Mouse (Mus musculus) kidney, embryonic 15.5 days (tissue): ENCODE measurements around the gene Rere. TPM values are rescaled to one million over a fixed set of nuclear protein-coding genes. Genes with fewer than 3 reads are reported as not detected.

ENCODE experiments used
- ATAC-seq: fragments of 200-750 bp; cut with Nextera tagmentation; replicated peaks from 2 replicates; pipeline ENCODE4 v1.8.0; 2017; ENCODE audit warnings: moderate TSS enrichment; ENCODE audit not compliant: low FRiP score
- H3K27ac ChIP-seq: fragments of 300-500 bp; sonication (generic); 2 replicates; pipeline ENCODE4 v1.5.1; 2015; ENCODE audit warnings: mild to moderate bottlenecking, inconsistent platforms
- H3K27me3 ChIP-seq: fragments of 300-500 bp; sonication (generic); 2 replicates; pipeline ENCODE4 v1.6.1; 2015; ENCODE audit warnings: inconsistent platforms
- H3K36me3 ChIP-seq: fragments of 300-500 bp; sonication (generic); 2 replicates; pipeline ENCODE4 v1.6.1; 2015; ENCODE audit warnings: inconsistent platforms
- H3K4me1 ChIP-seq: fragments of 300-500 bp; sonication (generic); 2 replicates; pipeline ENCODE4 v1.6.1; 2015; ENCODE audit warnings: inconsistent platforms
- H3K4me2 ChIP-seq: fragments of 300-500 bp; sonication (generic); 2 replicates; pipeline ENCODE4 v1.6.1; 2015; ENCODE audit warnings: moderate library complexity, mild to moderate bottlenecking, inconsistent platforms
- H3K4me3 ChIP-seq: fragments of 300-500 bp; sonication (generic); replicated peaks from 2 replicates; pipeline ENCODE4 v1.5.1; 2015; ENCODE audit warnings: mild to moderate bottlenecking, inconsistent platforms
- H3K9ac ChIP-seq: fragments of 300-500 bp; sonication (generic); 2 replicates; pipeline ENCODE4 v1.6.1; 2015; ENCODE audit warnings: mild to moderate bottlenecking, inconsistent platforms
- H3K9me3 ChIP-seq: fragments of 300-500 bp; sonication (generic); replicated peaks from 2 replicates; pipeline ENCODE4 v1.6.1; 2016; ENCODE audit warnings: inconsistent platforms
- WGBS: fragments of 180-500 bp; shearing (Covaris S2); methylation state at CpG from one replicate; pipeline ENCODE4 v1.1.7; 2015; ENCODE audit warnings: mixed read lengths; 5-methylcytosine and 5-hydroxymethylcytosine counted together
- polyA plus RNA-seq: library from polyadenylated mRNA; unstranded; fragments of >200 nt; fragmentation: Nextera tagmentation; extraction: Ambion mirVana; gene quantifications from 2 replicates; pipeline ENCODE4 v1.2.1, GENCODE M21; 2015

Gene Rere
- polyA plus RNA-seq, result 35.1 and 36.5 TPM in 2 replicates

GRCm38 (mm10) chr4:150281018-150281761, at the start of gene Rere:
Gene Rere, plus strand, starts transcription at chr4:150281646.
- no peaks in the 10 kb centered on the region for H3K36me3 ChIP-seq
- no peaks in the 10 kb centered on the region for H3K27me3 ChIP-seq
- H3K9ac ChIP-seq, result peak within 1 kb of the TSS; percentile 100

GRCm38 (mm10) chr4:150231871-150232270, 49.6 kb upstream of the Rere start:
- H3K9ac ChIP-seq, result no peak overlapping the region
- H3K27ac ChIP-seq, result 0 out of 2 replicates have a peak overlapping the region, but pooled peaks have one; percentile 22
- H3K4me1 ChIP-seq, result peaks cover 56% of the 10 kb centered on the region
- ATAC-seq, result no peak
- H3K4me2 ChIP-seq, result no peak overlapping the region
- H3K36me3 ChIP-seq, result no peaks in the 10 kb centered on the region
- H3K27me3 ChIP-seq, result no peaks in the 10 kb centered on the region
- no peaks in the 10 kb centered on the region for H3K9me3 ChIP-seq
- WGBS, result 42% methylated on average over 8 of the region's 8 CpGs
- no peak overlapping the region for H3K4me3 ChIP-seq

More at GRCm38 (mm10) chr4:150281018-150281761, at the start of gene Rere:
- Histone ChIP-seq H3K4me2 (peak within 1 kb of the TSS; percentile 63), H3K4me3 (peak within 1 kb of the TSS; percentile 98), H3K27ac (peak within 1 kb of the TSS; percentile 97), H3K9me3 (no peaks in the 10 kb centered on the region), H3K4me1 (peaks cover 35% of the 10 kb centered on the region)
- under 1% methylated on average over 54 of the region's 60 CpGs for WGBS
- peak; percentile 98 for ATAC-seq

GRCm38 (mm10) chr4:150234599-150235327, 46.7 kb upstream of the Rere start:
- peak overlapping the region; percentile 69 for H3K27ac ChIP-seq

GRCm38 (mm10) chr4:150235585-150235984, 45.9 kb upstream of the Rere start:
- Histone ChIP-seq H3K36me3 (peaks cover 12% of the 10 kb centered on the region), H3K4me1 (peaks cover 64% of the 10 kb centered on the region), H3K27ac (peak overlapping the region; percentile 69; the same call in 1 of the 2 replicates), H3K9me3 (no peaks in the 10 kb centered on the region), H3K9ac (no peak overlapping the region), H3K4me3 (no peak overlapping the region), H3K27me3 (no peaks in the 10 kb centered on the region), H3K4me2 (no peak overlapping the region)
- WGBS, result 79% methylated on average over 4 of the region's 4 CpGs
- ATAC-seq, result no peak

More at GRCm38 (mm10) chr4:150234599-150235327, 46.7 kb upstream of the Rere start:
- no peak overlapping the region for H3K4me2 ChIP-seq
- no peak overlapping the region for H3K4me3 ChIP-seq
- no peak overlapping the region for H3K9ac ChIP-seq
- peaks cover 6% of the 10 kb centered on the region; the same call in 1 of the 2 replicates for H3K36me3 ChIP-seq
- 32% methylated on average over 8 of the region's 8 CpGs for WGBS
- no peaks in the 10 kb centered on the region for H3K27me3 ChIP-seq
- ATAC-seq, result no peak
- H3K4me1 ChIP-seq, result peaks cover 64% of the 10 kb centered on the region
- H3K9me3 ChIP-seq, result no peaks in the 10 kb centered on the region

GRCm38 (mm10) chr4:150236031-150236430, 45.4 kb upstream of the Rere start:
- 79% methylated on average over 8 of the region's 8 CpGs for WGBS
- no peak for ATAC-seq
- Histone ChIP-seq H3K4me3 (peak overlapping the region; percentile 79), H3K9me3 (no peaks in the 10 kb centered on the region), H3K36me3 (peaks cover 17% of the 10 kb centered on the region), H3K4me2 (peak overlapping the region; percentile 64), H3K9ac (peak overlapping the region; percentile 57; the same call in 1 of the 2 replicates), H3K27me3 (no peaks in the 10 kb centered on the region), H3K4me1 (peaks cover 63% of the 10 kb centered on the region), H3K27ac (peak overlapping the region; percentile 97)

- under 1% methylated on average over 78 of the region's 78 CpGs for WGBS
- no peaks in the 10 kb centered on the region for H3K27me3 ChIP-seq
- H3K36me3 ChIP-seq, result peaks cover 25% of the 10 kb centered on the region
- no peaks in the 10 kb centered on the region for H3K9me3 ChIP-seq
- ATAC-seq, result peak; percentile 98
- peaks cover 61% of the 10 kb centered on the region for H3K4me1 ChIP-seq
- H3K27ac ChIP-seq, result peak within 1 kb of the TSS; percentile 97
- peak within 1 kb of the TSS; percentile 79 for H3K4me3 ChIP-seq
- H3K4me2 ChIP-seq, result peak within 1 kb of the TSS; percentile 71
- peak within 1 kb of the TSS; percentile 89 for H3K9ac ChIP-seq
Measured at GRCm38 (mm10) chr4:150236521-150237481, 44.6 kb upstream of the Rere start, which contains the start of gene Eno1. Gene Eno1, plus strand, starts transcription at chr4:150236721.

- Histone ChIP-seq H3K4me3 (peak overlapping the region; percentile 79), H3K27me3 (no peaks in the 10 kb centered on the region), H3K9ac (peak overlapping the region; percentile 89), H3K4me2 (peak overlapping the region; percentile 71), H3K4me1 (peaks cover 61% of the 10 kb centered on the region), H3K9me3 (no peaks in the 10 kb centered on the region), H3K36me3 (peaks cover 35% of the 10 kb centered on the region), H3K27ac (peak overlapping the region; percentile 97)
- under 1% methylated on average over 21 of the region's 21 CpGs for WGBS
- no peak for ATAC-seq
Measured at GRCm38 (mm10) chr4:150237636-150238361, 43.6 kb upstream of the Rere start.

GRCm38 (mm10) chr4:150238433-150239086, 42.9 kb upstream of the Rere start:
- Histone ChIP-seq H3K4me1 (peaks cover 61% of the 10 kb centered on the region), H3K4me2 (peak overlapping the region; percentile 71), H3K36me3 (peaks cover 42% of the 10 kb centered on the region), H3K27ac (peak overlapping the region; percentile 97), H3K9ac (peak overlapping the region; percentile 89), H3K9me3 (no peaks in the 10 kb centered on the region), H3K4me3 (peak overlapping the region; percentile 79), H3K27me3 (no peaks in the 10 kb centered on the region)
- 7% methylated on average over 3 of the region's 3 CpGs for WGBS
- ATAC-seq, result no peak

- ATAC-seq, result no peak
- Histone ChIP-seq H3K4me2 (peak overlapping the region; percentile 71), H3K9me3 (no peaks in the 10 kb centered on the region), H3K27me3 (no peaks in the 10 kb centered on the region), H3K4me1 (peaks cover 61% of the 10 kb centered on the region), H3K27ac (peak overlapping the region; percentile 97), H3K4me3 (peak overlapping the region; percentile 79), H3K9ac (peak overlapping the region; percentile 89), H3K36me3 (peaks cover 47% of the 10 kb centered on the region)
- WGBS, result 18% methylated on average over 5 of the region's 5 CpGs
Measured at GRCm38 (mm10) chr4:150239087-150239480, 42.4 kb upstream of the Rere start.

- 22% methylated on average over 6 of the region's 6 CpGs for WGBS
- H3K9me3 ChIP-seq, result no peaks in the 10 kb centered on the region
- H3K4me1 ChIP-seq, result peaks cover 58% of the 10 kb centered on the region
- H3K4me2 ChIP-seq, result peak overlapping the region; percentile 71
- peak overlapping the region; percentile 79 for H3K4me3 ChIP-seq
- ATAC-seq, result no peak
- H3K36me3 ChIP-seq, result peaks cover 52% of the 10 kb centered on the region
- no peaks in the 10 kb centered on the region for H3K27me3 ChIP-seq
- peak overlapping the region; percentile 97 for H3K27ac ChIP-seq
- H3K9ac ChIP-seq, result peak overlapping the region; percentile 89; the same call in 1 of the 2 replicates
Measured at GRCm38 (mm10) chr4:150239503-150239902, 41.9 kb upstream of the Rere start.
